Mouse (Mus musculus): ENCODE data around the gene Lamtor2. TPM values are rescaled to one million over a fixed set of nuclear protein-coding genes. Genes with fewer than 3 reads are reported as not detected.
A peak's percentile ranks its signal among the peaks of the same experiment; 100 is the strongest.

The Lamtor2 gene
- polyA plus RNA-seq, 1 experiment from 2014 or later: 95.9 TPM

DNA sequence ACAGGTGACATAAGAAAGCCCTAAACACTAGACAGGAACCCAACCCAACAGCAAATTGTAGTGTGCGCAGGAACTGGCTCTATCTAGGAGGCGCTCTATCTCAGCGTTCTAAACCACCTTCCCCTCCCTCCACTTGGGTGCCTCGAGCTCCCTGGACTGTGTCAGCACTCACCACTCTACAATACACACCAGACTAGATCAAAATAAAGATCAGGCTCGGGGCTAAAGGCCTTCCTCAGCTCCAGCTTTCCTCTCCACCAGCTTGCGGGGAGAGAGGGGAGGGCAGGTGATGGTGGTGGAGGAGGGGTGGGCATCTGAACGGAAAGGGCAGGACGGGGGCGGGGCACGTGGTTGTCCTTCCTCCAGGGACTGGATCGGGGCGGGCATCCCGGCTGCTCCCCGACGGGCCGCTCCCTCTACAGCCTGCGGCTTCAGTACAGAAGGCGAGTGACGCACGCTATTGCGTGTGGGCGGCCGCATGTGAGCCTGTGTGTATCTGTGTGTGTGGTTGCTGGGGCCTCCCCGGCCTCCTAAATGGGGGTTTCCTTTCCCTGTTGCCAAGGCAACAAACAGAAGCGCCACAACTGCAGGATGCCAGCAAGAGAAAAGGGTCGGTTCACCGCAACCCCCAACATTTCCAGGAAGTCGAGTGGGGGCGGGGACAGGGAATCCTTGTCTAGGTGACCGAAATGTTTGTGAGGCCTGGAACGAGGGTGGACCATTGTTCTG is 43.0 kb downstream of the Lamtor2 start, which contains the start of gene Lmna:
Gene Lmna, minus strand, starts transcription at position 265 of the 729 bp plus-strand sequence.
- H3K4me2 ChIP-seq: peak within 1 kb of the TSS; percentile 68
- peak within 1 kb of the TSS; percentile 61 for H3K9ac ChIP-seq
- peak within 1 kb of the TSS; percentile 79 for H3K27ac ChIP-seq
- WGBS (ENCODE audit: insufficient replicate concordance): 1% methylated on average over 31 of the region's 31 CpGs
- H3K4me3 ChIP-seq (replicated peaks): peak within 1 kb of the TSS; percentile 50
- ATAC-seq (ENCODE audit: low read depth) (peak; percentile 91), DNase-seq (peak; percentile 84)
- no peaks in the 10 kb centered on the region for H3K9me3 ChIP-seq (replicated peaks)
- H3K27me3 ChIP-seq: no peaks in the 10 kb centered on the region
- H3K4me1 ChIP-seq (replicated peaks): peaks cover 70% of the 10 kb centered on the region
- no peaks in the 10 kb centered on the region for H3K36me3 ChIP-seq

DNA sequence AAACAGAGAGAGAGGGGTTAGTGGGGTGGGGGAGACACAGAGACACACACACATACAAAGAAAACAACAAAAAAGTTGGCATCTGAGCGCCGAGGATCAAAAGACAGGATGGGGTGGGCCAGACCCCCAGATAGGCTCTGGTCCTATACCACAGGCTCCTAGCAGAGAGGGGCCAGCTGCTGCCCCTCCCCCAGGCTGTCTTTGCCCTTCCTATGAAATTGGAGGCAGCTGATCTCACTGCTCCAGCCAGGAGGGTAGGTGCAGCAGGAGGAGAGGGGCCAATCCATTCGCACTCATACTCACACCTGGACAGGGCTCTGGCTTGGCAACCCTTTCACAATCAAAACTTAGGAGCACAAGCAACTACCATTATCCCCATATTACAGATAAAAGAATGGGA is 43.6 kb downstream of the Lamtor2 start:
- Histone ChIP-seq H3K9ac (peak overlapping the region; percentile 61), H3K9me3 (replicated peaks) (no peaks in the 10 kb centered on the region), H3K36me3 (no peaks in the 10 kb centered on the region), H3K27ac (peak overlapping the region; percentile 79), H3K27me3 (no peaks in the 10 kb centered on the region), H3K4me1 (replicated peaks) (peaks cover 65% of the 10 kb centered on the region), H3K4me3 (replicated peaks) (peak overlapping the region; percentile 50), H3K4me2 (peak overlapping the region; percentile 68)
- 0 out of 2 replicates have a peak, but pooled peaks have one; percentile 1 for ATAC-seq (ENCODE audit: low read depth)
- no peak for DNase-seq
- 56% methylated on average over 3 of the region's 3 CpGs for WGBS (ENCODE audit: insufficient replicate concordance)

DNA sequence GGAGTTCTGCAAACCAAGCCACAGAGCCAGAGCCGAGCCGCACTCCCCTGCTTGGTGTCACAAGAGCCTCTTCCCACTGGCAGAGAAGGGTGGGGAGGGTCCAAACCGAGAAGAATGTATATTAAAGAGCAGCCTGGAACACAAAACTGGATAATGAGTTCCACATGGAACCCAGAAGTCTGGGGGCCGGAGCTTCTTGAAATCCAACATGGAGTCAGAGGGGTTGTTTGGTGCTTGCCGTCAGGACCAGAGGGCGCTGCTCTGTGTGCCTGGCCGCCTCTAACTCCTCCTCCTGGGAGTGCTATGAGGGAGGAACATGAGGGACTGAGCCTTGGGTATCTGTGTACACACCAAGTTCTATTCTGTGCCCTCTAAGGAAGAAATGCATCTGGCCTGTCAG is 47.1 kb downstream of the Lamtor2 start:
- Histone ChIP-seq H3K36me3 (no peaks in the 10 kb centered on the region), H3K9me3 (replicated peaks) (no peaks in the 10 kb centered on the region), H3K9ac (no peak overlapping the region), H3K4me1 (replicated peaks) (peaks cover 54% of the 10 kb centered on the region), H3K4me2 (no peak overlapping the region), H3K4me3 (replicated peaks) (no peak overlapping the region), H3K27ac (no peak overlapping the region), H3K27me3 (no peaks in the 10 kb centered on the region)
- WGBS (ENCODE audit: insufficient replicate concordance): 59% methylated on average over 7 of the region's 7 CpGs
- no peak for DNase-seq
- ATAC-seq (ENCODE audit: low read depth): no peak

DNA sequence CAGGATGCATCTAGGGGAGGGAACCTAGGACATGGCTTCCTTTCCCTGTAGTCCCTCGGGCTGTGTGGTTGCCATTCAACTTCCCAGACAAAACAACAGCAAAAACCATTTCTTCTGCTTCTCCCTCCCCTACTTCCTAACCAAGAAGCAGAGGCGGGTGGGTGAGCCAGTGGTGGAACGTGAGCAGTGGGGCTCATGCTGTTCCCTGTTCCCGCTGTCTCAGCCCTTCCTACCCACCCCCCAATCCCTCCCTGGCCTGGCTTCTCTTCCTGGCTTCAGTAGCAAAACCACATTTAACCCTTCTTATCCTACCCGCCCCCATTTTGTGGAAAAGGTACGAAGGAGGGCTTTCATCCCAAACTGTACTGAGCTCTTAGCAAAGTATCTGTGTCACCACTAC is 47.8 kb downstream of the Lamtor2 start:
- Histone ChIP-seq H3K9ac (no peak overlapping the region), H3K4me1 (replicated peaks) (peaks cover 54% of the 10 kb centered on the region), H3K4me3 (replicated peaks) (no peak overlapping the region), H3K9me3 (replicated peaks) (no peaks in the 10 kb centered on the region), H3K27ac (no peak overlapping the region), H3K36me3 (peaks cover 2% of the 10 kb centered on the region; the same call in 1 of the 2 replicates), H3K27me3 (no peaks in the 10 kb centered on the region), H3K4me2 (no peak overlapping the region)
- DNase-seq (no peak), ATAC-seq (ENCODE audit: low read depth) (no peak)
- WGBS (ENCODE audit: insufficient replicate concordance): 69% methylated on average over 6 of the region's 6 CpGs

DNA sequence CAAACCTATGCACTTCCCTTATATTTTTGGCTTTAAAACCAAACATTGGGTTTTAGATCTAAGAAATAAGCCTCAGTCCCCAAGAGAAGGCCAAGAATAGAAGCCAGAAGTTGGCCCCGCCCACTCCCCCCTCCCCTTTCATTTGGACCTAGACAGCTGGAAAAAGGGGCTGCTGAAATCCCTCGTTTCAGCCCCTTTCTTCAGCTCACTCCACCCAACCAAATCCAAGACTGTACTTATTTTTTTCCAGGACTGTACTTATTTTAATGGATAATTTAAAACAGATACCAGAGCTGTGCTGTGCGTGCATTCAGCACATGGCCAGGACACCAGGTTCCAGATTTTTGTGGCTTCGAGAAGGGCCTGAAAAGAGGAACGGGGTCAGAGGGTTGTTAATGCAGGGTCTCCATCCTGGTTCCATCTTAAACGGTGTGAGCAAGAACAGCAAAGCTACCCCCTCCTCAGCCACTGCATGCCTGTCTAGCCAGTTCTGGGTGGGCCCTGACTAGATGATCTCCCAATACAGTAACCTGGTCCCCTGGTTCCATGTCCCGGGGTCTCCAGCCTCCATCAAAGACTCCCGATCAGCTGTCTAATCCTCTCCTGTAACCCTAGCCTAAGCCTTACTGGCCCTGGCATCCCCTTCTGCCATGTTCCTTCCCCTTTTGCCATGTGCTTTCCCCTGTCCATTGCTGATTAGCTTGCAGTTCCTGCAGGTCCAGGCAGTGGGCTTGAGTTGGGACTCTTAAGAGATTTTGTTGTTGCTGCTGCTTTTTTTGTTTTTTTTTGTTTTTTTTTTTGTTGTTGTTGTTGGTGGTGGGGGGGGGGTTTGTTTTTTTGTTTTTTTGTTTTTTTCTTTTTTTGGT is 48.8 kb downstream of the Lamtor2 start:
- H3K27ac ChIP-seq: peak overlapping the region; percentile 37; the same call in 1 of the 2 replicates
- H3K4me3 ChIP-seq (replicated peaks): no peak overlapping the region
- H3K36me3 ChIP-seq: peaks cover 10% of the 10 kb centered on the region; the same call in 1 of the 2 replicates
- no peak for DNase-seq
- whole genome bisulfite sequencing (ENCODE audit: insufficient replicate concordance): 39% methylated on average over 8 of the region's 8 CpGs
- no peak overlapping the region; the same call in 1 of the 2 replicates for H3K4me2 ChIP-seq
- H3K9me3 ChIP-seq (replicated peaks): no peaks in the 10 kb centered on the region
- no peak overlapping the region for H3K9ac ChIP-seq
- peaks cover 54% of the 10 kb centered on the region for H3K4me1 ChIP-seq (replicated peaks)
- no peaks in the 10 kb centered on the region for H3K27me3 ChIP-seq
- no peak for ATAC-seq (ENCODE audit: low read depth)

DNA sequence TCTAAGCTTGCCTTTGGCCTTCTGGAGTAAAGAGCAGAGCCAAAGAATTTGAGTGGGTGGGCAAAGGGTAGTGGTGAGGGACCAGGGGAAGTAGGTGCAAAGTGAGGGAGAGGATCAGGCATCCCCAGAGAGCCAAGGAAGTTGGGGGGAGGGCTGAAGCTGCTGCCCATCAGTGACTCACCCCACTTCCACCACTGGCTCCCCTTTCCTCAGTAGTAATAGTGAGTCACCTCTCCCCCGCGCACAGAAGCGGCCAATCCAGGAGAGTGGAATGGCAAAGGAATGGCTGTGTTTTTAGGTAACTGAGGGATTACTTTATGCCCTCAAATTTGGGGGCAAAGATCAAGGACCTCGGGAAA is 49.4 kb downstream of the Lamtor2 start:
- peaks cover 57% of the 10 kb centered on the region for H3K4me1 ChIP-seq (replicated peaks)
- ATAC-seq (ENCODE audit: low read depth): 0 out of 2 replicates have a peak, but pooled peaks have one; percentile 0
- 27% methylated on average over 4 of the region's 4 CpGs for WGBS (ENCODE audit: insufficient replicate concordance)

DNA sequence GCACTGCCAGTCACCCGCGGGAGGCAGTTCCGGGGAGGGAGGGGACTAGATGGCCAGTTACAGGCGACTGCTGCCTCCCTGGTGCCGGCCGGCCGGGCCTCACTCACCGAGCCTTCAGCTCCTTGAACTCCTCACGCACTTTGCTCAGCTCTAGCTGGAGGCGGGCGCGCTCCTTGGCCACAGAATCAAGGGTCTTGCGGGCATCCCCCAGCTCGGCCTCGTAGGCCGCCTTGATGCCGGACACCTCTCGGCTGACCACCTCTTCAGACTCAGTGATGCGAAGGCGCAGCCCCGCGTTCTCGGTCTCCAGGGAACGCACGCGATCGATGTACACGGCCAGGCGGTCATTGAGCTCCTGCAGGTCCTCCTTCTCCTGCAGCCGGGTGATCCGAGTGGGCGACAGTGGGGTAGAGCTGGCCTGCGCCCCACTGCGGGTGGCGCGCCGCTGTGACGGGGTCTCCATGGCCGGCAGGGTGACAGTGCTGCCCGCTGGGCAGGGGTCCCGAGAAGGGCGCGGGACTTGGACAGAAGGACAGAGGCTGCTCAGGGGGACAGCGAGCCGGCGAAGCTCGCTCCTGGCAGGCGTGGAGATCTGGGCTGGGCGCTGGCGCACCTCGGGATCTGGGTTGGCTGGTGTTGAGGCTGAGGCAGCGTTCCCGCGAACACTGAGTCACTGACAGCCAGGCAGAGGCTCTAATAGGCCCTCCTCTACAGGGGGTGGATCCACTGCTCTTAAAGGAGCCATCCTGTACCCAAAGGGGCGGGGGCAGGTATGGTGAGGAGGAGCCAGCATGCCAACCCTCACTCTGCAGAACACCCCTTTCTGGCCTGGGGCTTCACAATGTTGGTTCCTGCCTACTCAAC is 50.0 kb downstream of the Lamtor2 start:
- H3K27ac ChIP-seq: peak overlapping the region; percentile 94
- no peaks in the 10 kb centered on the region for H3K27me3 ChIP-seq
- H3K9me3 ChIP-seq (replicated peaks): no peaks in the 10 kb centered on the region
- peak overlapping the region; percentile 98 for H3K9ac ChIP-seq
- H3K4me1 ChIP-seq (replicated peaks): peaks cover 57% of the 10 kb centered on the region
- DNase-seq (peak; percentile 86), ATAC-seq (ENCODE audit: low read depth) (peak; percentile 92)
- peak overlapping the region; percentile 94 for H3K4me3 ChIP-seq (replicated peaks)
- 2% methylated on average over 55 of the region's 55 CpGs for WGBS (ENCODE audit: insufficient replicate concordance)
- H3K4me2 ChIP-seq: peak overlapping the region; percentile 95
- H3K36me3 ChIP-seq: peaks cover 23% of the 10 kb centered on the region

More for the DNA sequence above, 49.4 kb downstream of the Lamtor2 start:
- Histone ChIP-seq H3K4me3 (replicated peaks) (peak overlapping the region; percentile 94), H3K36me3 (peaks cover 17% of the 10 kb centered on the region), H3K9ac (0 out of 2 replicates have a peak overlapping the region, but pooled peaks have one; percentile 26), H3K4me2 (peak overlapping the region; percentile 95), H3K9me3 (replicated peaks) (no peaks in the 10 kb centered on the region), H3K27ac (peak overlapping the region; percentile 94), H3K27me3 (no peaks in the 10 kb centered on the region)
- no peak for DNase-seq

DNA sequence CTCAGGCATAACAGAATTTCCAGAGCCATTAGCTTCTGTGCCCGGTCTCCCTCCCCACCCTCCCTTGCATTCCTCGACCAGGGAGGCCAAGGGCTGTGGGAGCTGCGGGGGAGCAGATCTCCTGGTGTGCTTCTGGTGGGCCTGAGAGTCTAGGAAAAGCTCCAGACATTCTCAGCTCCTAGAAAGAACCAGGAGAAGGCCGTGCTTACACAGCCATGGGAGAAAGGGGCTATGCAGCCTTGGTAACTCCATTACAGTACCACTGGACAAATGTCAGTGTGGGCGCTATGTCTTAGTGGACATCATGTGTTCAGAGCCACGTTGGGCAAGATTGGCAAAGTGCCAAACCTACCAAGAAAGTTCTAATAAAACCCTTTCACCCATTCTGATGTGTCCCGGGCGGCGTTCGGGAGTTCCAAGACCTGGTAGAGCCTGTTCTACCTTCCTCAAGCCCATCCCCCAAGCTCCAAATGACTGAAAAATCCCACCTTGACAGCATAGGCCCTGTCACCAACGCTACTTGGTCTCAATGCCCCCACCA is 50.8 kb downstream of the Lamtor2 start:
- ATAC-seq (ENCODE audit: low read depth) (peak; percentile 6; the same call in 1 of the 2 replicates), DNase-seq (no peak)
- WGBS (ENCODE audit: insufficient replicate concordance): 24% methylated on average over 11 of the region's 11 CpGs

DNA sequence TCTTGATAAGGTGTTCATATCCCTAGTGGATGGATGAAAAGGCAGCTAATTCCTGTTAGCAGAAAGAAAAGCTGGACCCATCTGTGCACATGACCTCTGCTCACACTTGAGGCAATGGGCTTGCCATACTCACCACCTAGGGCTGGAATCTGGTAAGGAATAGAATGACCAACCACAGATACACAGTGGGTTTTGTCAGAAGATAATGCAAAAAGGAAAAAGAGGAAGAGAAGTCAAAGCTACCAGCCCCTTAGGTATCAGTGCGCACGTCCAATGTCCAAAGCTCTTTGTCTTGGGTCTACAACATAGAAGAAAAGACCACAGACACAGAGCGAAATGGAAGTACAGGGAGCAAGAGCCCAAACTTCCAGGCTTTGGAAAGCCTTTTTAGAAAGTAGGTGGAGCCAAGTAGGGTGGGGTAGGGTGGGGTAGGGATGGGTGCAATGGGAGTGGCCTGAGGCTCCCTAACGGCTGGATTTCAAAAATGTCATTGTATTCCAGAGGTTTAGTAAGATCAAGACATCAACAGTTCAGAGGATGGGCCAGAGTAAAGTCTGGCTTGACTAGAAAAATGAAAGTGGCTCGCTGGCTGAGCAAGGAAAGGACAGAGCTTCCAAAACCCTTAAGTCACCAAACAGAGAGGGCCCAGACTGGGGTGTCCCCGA is 51.4 kb downstream of the Lamtor2 start:
- Histone ChIP-seq H3K27ac (peak overlapping the region; percentile 94), H3K4me3 (replicated peaks) (peak overlapping the region; percentile 94), H3K36me3 (peaks cover 32% of the 10 kb centered on the region), H3K9ac (peak overlapping the region; percentile 98), H3K27me3 (no peaks in the 10 kb centered on the region), H3K4me1 (replicated peaks) (peaks cover 67% of the 10 kb centered on the region), H3K4me2 (peak overlapping the region; percentile 95), H3K9me3 (replicated peaks) (no peaks in the 10 kb centered on the region)
- DNase-seq (no peak), ATAC-seq (ENCODE audit: low read depth) (peak; percentile 33)
- WGBS (ENCODE audit: insufficient replicate concordance): 27% methylated on average over 6 of the region's 6 CpGs

More for the DNA sequence above, 50.8 kb downstream of the Lamtor2 start:
- Histone ChIP-seq H3K9me3 (replicated peaks) (no peaks in the 10 kb centered on the region), H3K27ac (peak overlapping the region; percentile 94), H3K4me1 (replicated peaks) (peaks cover 62% of the 10 kb centered on the region), H3K27me3 (no peaks in the 10 kb centered on the region), H3K36me3 (peaks cover 31% of the 10 kb centered on the region), H3K9ac (peak overlapping the region; percentile 98), H3K4me3 (replicated peaks) (peak overlapping the region; percentile 94), H3K4me2 (peak overlapping the region; percentile 95)

Measured in liver, embryonic 13.5 days (tissue).